Mouse (Mus musculus): ENCODE results near the gene Rasal2.

- TF ChIP-seq EP300 (optimal IDR thresholded peaks at IDR 0.05) (no peak), CTCF (IDR thresholded peaks at IDR 0.05; ENCODE audit: low read depth) (no peak)
Observed at GRCm38 (mm10) chr1:157101122-157101865, 311.1 kb downstream of the Rasal2 start.

All from stomach, postnatal 0 days (tissue).